Mouse (Mus musculus) liver, adult 2 months (tissue): ENCODE results near the gene Rai14.

Source experiments
- CTCF ChIP-seq: fragments of 200-500 bp; IDR thresholded peaks from 2 replicates; pipeline ENCODE4 v1.5.1; 2011; ENCODE audit warnings: low read depth, low read length, control low read depth
- POLR2A ChIP-seq: fragments of 200-500 bp; IDR thresholded peaks from 2 replicates; pipeline ENCODE4 v1.6.1; 2011; ENCODE audit warnings: low read length, control low read depth; ENCODE audit not compliant: insufficient read depth; ENCODE audit errors: extremely low read depth

DNA sequence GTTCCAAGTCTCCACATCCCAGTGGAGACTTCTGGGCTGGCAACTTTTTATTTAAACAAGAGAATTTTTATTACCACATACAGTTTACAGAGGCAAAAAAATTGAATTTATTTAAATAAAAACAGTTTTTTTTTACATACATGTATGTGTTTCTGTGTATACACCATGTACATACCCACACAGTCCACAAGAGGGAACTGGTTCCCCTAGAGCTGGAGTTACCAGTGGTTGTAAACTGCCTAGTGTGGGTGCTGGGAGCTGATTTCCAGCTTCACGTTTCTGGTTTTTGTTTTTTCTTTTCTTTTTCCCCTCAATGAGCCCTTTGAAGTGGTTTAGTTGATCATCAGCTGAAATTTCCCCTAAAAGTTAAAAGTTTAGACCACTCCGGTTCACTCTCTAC lies 96.1 kb downstream of the Rai14 start:
- TF ChIP-seq CTCF (no peak), POLR2A (no peak)
